Mouse (Mus musculus) kidney, adult 2 months (tissue): ENCODE results near the gene Ddx49. TPM values are rescaled to one million over a fixed set of nuclear protein-coding genes. Genes with fewer than 3 reads are reported as not detected.

ENCODE experiments used
- DNase-seq: peaks from one replicate; pipeline ENCODE4 v3.0.0; 2021
- H3K27ac ChIP-seq: fragments of 200-500 bp; 2 replicates; pipeline ENCODE4 v1.5.1; 2012; ENCODE audit warnings: low read depth, low read length, control low read depth, inconsistent platforms; ENCODE audit not compliant: insufficient read depth
- H3K27me3 ChIP-seq: fragments of 200-500 bp; replicated peaks from 2 replicates; pipeline ENCODE4 v1.6.1; 2012; ENCODE audit warnings: mild to moderate bottlenecking, moderate library complexity, low read length, inconsistent platforms; ENCODE audit not compliant: control insufficient read depth, insufficient read depth
- H3K36me3 ChIP-seq: fragments of 200-500 bp; 2 replicates; pipeline ENCODE4 v1.6.1; 2012; ENCODE audit warnings: mild to moderate bottlenecking, moderate library complexity, low read length, inconsistent platforms; ENCODE audit not compliant: control insufficient read depth, insufficient read depth
- H3K4me1 ChIP-seq: fragments of 200-500 bp; 2 replicates; pipeline ENCODE4 v1.6.1; 2011; ENCODE audit warnings: low read length; ENCODE audit not compliant: control insufficient read depth, insufficient read depth
- H3K4me3 ChIP-seq: fragments of 200-500 bp; 2 replicates; pipeline ENCODE4 v1.5.1; 2011; ENCODE audit warnings: mild to moderate bottlenecking, low read depth, low read length, control low read depth; ENCODE audit not compliant: insufficient read depth
- CTCF ChIP-seq: fragments of 200-500 bp; conservative IDR thresholded peaks from 2 replicates; pipeline ENCODE4 v1.5.1; 2011; ENCODE audit warnings: low read depth, mild to moderate bottlenecking, control low read depth, low read length, moderate library complexity, mixed read lengths; ENCODE audit not compliant: insufficient read depth, insufficient read length
- POLR2A ChIP-seq: fragments of 200-500 bp; IDR thresholded peaks from one replicate; pipeline ENCODE4 v1.6.1; 2011; ENCODE audit warnings: low read depth, low read length, control low read depth
- WGBS: fragments of 180-500 bp; shearing (Covaris S2); methylation state at CpG from one replicate; pipeline ENCODE4 v1.1.7; 2018; 5-methylcytosine and 5-hydroxymethylcytosine counted together
- polyA plus RNA-seq: library from polyadenylated mRNA; depleted of rRNA; stranded (reverse); fragments of >200 nt; gene quantifications from 2 replicates; pipeline ENCODE4 v1.2.3, GENCODE M21; 2012

Gene Ddx49
- polyA plus RNA-seq, 1 experiment = 38.8 TPM

GRCm38 (mm10) chr8:70330741-70331364, 28.6 kb upstream of the Ddx49 start:
- Histone ChIP-seq H3K27ac (no peak overlapping the region), H3K4me1 (no peaks in the 10 kb centered on the region), H3K27me3 (no peaks in the 10 kb centered on the region), H3K4me3 (no peak overlapping the region), H3K36me3 (peaks cover 3% of the 10 kb centered on the region)
- WGBS = 55% methylated on average over 53 of the region's 53 CpGs
- no peak for DNase-seq
- TF ChIP-seq CTCF (no peak; the same call in 1 of the 2 replicates), POLR2A (no peak)

DNA sequence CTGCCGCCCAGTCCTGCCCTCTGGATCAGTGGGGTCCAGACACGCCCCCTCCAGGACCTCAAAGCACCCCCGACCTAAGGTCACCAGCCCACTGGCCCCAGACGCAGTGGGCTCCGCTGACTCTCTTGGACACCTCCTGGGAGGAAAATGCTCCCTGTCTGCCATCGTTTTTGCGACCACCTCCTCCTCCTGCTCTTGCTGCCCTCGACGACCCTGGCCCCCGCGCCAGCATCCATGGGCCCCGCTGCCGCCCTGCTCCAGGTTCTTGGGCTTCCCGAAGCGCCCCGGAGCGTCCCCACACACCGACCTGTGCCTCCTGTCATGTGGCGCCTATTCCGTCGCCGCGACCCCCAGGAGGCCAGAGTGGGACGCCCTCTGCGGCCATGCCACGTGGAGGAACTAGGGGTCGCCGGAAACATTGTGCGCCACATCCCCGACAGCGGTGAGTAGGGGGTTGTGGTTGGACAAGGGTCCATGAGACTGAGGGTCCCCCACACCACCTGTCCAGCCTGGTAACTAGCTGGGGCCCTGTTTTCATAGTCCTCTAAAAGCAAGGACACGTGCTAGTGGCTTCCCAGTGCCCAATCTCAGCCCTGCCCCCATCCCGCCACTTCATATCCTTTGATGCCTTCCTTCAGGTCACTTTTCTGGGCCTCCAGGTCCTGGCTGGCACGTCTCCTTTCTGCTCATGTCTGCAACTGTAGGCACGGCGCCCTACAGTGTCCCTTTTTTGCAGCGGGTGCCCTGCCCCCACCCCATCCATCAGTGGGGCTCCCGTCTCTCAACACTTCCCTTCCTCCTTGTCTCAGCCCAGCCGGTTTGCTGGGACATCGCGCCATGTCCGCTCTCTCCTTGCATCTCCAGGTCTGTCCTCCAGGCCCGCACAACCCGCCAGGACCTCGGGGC, 27.8 kb upstream of the Ddx49 start:
- no peak for DNase-seq
- no peak overlapping the region for H3K4me3 ChIP-seq
- H3K27ac ChIP-seq = no peak overlapping the region

DNA sequence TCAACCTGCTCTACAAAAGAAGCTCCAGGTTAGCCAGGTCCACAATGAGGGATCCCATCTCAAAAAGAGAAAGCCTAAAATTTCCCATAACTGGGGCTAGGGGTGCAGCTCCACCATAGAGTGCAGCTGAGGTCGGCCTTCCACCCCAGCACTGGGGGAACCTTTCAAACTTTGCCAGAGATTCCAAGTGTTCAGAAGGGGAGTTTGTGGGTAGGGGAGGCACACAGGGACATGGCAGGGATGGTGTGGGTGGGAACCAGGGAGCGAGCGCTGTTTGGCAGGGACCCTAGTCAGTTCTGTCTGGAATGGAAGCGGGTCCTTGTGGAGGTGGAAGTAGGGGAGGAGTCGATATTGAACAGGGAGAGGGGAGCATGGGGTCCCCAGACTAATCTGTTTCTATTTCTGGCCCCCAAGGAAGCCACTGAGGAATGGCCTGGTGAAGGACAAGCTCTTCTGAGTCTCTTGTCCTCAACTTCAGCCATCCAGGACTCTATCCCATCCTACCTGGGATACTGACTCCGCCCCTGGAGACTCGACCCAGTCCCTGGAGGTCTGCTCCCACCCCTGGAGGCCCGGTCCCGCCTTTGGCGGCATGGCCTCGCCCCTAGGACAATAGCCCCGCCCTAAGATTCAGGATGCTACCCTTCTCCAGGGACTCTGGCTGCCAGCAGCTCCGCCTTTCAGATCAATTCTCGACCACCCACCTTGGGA, 27.0 kb upstream of the Ddx49 start, which contains the start of gene Gdf1:
TSS of gene Gdf1 (plus strand) at position 694 of the 711 bp plus-strand sequence.
- no peak within 1 kb of the TSS for H3K4me3 ChIP-seq
- whole genome bisulfite sequencing = 43% methylated on average over 14 of the region's 14 CpGs

More for the DNA sequence above, 27.8 kb upstream of the Ddx49 start:
- peaks cover 3% of the 10 kb centered on the region for H3K36me3 ChIP-seq
- no peak for TF ChIP-seq CTCF
- no peaks in the 10 kb centered on the region for H3K4me1 ChIP-seq
- WGBS = 26% methylated on average over 45 of the region's 45 CpGs
- no peaks in the 10 kb centered on the region for H3K27me3 ChIP-seq

DNA sequence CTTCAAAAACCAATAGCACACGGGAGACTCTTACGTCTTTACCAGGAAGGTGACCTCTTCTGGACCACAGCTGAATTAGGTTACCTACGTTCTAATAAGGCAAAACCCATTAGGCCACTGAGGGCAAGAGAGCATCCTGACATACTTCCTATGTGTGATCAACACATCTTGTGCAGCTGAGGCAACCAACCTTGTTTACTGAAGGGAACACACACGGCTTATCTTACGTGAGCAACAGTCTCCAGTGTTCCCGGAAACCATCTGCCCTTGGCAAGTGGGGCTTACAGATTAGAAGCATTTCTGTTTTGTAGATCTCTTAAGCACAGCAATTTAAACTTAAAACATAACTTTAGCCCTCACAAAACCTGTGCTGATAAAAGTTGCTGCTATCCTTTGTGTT, 25.2 kb upstream of the Ddx49 start:
- 96% methylated on average over 6 of the region's 6 CpGs for WGBS

More for the DNA sequence above, 27.0 kb upstream of the Ddx49 start, which contains the start of gene Gdf1:
- no peak within 1 kb of the TSS for H3K27ac ChIP-seq
- DNase-seq = no peak
- no peaks in the 10 kb centered on the region for H3K4me1 ChIP-seq
- no peaks in the 10 kb centered on the region for H3K27me3 ChIP-seq
- H3K36me3 ChIP-seq = peaks cover 3% of the 10 kb centered on the region; the same call in 1 of the 2 replicates
- TF ChIP-seq CTCF (no peak), POLR2A (no peak)

GRCm38 (mm10) chr8:70323716-70324115, 21.4 kb upstream of the Ddx49 start:
- no peak for TF ChIP-seq POLR2A
- TF ChIP-seq CTCF = no peak
- Histone ChIP-seq H3K4me1 (no peaks in the 10 kb centered on the region), H3K27me3 (no peaks in the 10 kb centered on the region), H3K36me3 (no peaks in the 10 kb centered on the region), H3K27ac (no peak overlapping the region), H3K4me3 (no peak overlapping the region)
- DNase-seq = no peak
- 88% methylated on average over 3 of the region's 3 CpGs for WGBS

More for the DNA sequence above, 25.2 kb upstream of the Ddx49 start:
- no peak overlapping the region for H3K27ac ChIP-seq
- H3K4me3 ChIP-seq = no peak overlapping the region
- peaks cover 3% of the 10 kb centered on the region; the same call in 1 of the 2 replicates for H3K36me3 ChIP-seq
- H3K4me1 ChIP-seq = no peaks in the 10 kb centered on the region
- no peak for DNase-seq
- TF ChIP-seq POLR2A (no peak), CTCF (no peak)
- H3K27me3 ChIP-seq = no peaks in the 10 kb centered on the region

- WGBS = 93% methylated on average over 5 of the region's 5 CpGs
- no peak for DNase-seq
- Histone ChIP-seq H3K27me3 (no peaks in the 10 kb centered on the region), H3K4me3 (no peak overlapping the region), H3K36me3 (no peaks in the 10 kb centered on the region), H3K27ac (no peak overlapping the region), H3K4me1 (0 out of 2 replicates have a peak, but pooled peaks cover 3% of the 10 kb centered on the region)
- TF ChIP-seq CTCF (no peak), POLR2A (no peak)
Measured at GRCm38 (mm10) chr8:70317872-70318271, 15.6 kb upstream of the Ddx49 start.
